Mouse (Mus musculus) ES-Bruce4 (cell line): ENCODE measurements around the gene Rasa3. TPM values are rescaled to one million over a fixed set of nuclear protein-coding genes. Genes with fewer than 3 reads are reported as not detected.

ENCODE experiments used
- H3K27ac ChIP-seq: 2 replicates; pipeline ENCODE4 v1.5.1; 2012; ENCODE audit warnings: low read length, inconsistent platforms; ENCODE audit not compliant: insufficient read depth
- H3K27me3 ChIP-seq: 2 replicates; pipeline ENCODE4 v1.6.1; 2012; ENCODE audit warnings: mild to moderate bottlenecking, low read length, inconsistent platforms; ENCODE audit not compliant: control insufficient read depth, poor library complexity, insufficient read depth, severe bottlenecking
- H3K36me3 ChIP-seq: 2 replicates; pipeline ENCODE4 v1.6.1; 2012; ENCODE audit warnings: inconsistent platforms, mild to moderate bottlenecking, low read length, moderate library complexity; ENCODE audit not compliant: control insufficient read depth, poor library complexity, insufficient read depth, severe bottlenecking
- H3K4me1 ChIP-seq: one replicate; pipeline ENCODE4 v1.8.1; 2011; ENCODE audit warnings: low read length; ENCODE audit not compliant: control insufficient read depth, insufficient read depth
- H3K4me3 ChIP-seq: 2 replicates; pipeline ENCODE4 v1.5.1; 2011; ENCODE audit warnings: low read depth, mild to moderate bottlenecking, low read length
- H3K9ac ChIP-seq: 2 replicates; pipeline ENCODE4 v1.6.1; 2012; ENCODE audit warnings: low read depth, mild to moderate bottlenecking, inconsistent platforms; ENCODE audit not compliant: poor library complexity, severe bottlenecking
- H3K9me3 ChIP-seq: replicated peaks from 2 replicates; pipeline ENCODE4 v1.6.1; 2012; ENCODE audit warnings: mild to moderate bottlenecking, low read length, inconsistent platforms; ENCODE audit not compliant: control insufficient read depth, poor library complexity, insufficient read depth, severe bottlenecking
- CTCF ChIP-seq: IDR thresholded peaks from one replicate; pipeline ENCODE4 v1.8.1; 2011; ENCODE audit warnings: low read depth, low read length
- EP300 ChIP-seq: IDR thresholded peaks from 2 replicates; pipeline ENCODE4 v1.6.1; 2011; ENCODE audit warnings: low read depth, low read length; ENCODE audit not compliant: insufficient read depth
- POLR2A ChIP-seq: IDR thresholded peaks from one replicate; pipeline ENCODE4 v1.8.1; 2011; ENCODE audit warnings: low read length; ENCODE audit not compliant: insufficient read depth
- polyA plus RNA-seq: library from polyadenylated mRNA; stranded (reverse); fragments of >200 nt; gene quantifications from 2 replicates; pipeline ENCODE4 v1.2.4, GENCODE M21; 2011; ENCODE audit warnings: low read depth; ENCODE audit not compliant: missing spikeins, insufficient read depth, insufficient read length

The Rasa3 gene
- polyA plus RNA-seq, 1 experiment: 14.5 TPM

DNA sequence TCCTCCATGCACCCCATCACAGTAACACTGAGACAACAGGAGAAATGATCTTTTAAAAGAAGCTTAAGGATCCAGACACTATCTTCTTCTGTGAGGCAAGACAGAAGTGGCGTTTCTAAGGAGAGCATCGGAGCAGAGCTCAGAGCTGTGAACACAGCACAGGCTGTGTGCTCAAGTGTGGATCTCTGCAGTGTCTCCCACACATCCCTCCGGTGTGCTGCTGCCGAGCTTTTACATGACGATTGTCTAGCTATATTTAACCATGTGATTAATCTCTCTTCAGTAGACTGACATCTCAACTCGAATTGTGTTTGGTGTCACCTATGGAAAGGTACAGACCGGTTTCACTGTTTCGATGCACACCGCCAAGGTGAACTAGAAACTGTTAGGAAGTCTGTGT lies 157.9 kb downstream of the Rasa3 start:
- no peak for TF ChIP-seq CTCF
- H3K9me3 ChIP-seq: no peaks in the 10 kb centered on the region
- H3K27ac ChIP-seq: no peak overlapping the region
- no peaks in the 10 kb centered on the region for H3K36me3 ChIP-seq
- H3K4me1 ChIP-seq: no peaks in the 10 kb centered on the region
- H3K9ac ChIP-seq: no peak overlapping the region
- H3K4me3 ChIP-seq: no peak overlapping the region
- H3K27me3 ChIP-seq: no peaks in the 10 kb centered on the region

DNA sequence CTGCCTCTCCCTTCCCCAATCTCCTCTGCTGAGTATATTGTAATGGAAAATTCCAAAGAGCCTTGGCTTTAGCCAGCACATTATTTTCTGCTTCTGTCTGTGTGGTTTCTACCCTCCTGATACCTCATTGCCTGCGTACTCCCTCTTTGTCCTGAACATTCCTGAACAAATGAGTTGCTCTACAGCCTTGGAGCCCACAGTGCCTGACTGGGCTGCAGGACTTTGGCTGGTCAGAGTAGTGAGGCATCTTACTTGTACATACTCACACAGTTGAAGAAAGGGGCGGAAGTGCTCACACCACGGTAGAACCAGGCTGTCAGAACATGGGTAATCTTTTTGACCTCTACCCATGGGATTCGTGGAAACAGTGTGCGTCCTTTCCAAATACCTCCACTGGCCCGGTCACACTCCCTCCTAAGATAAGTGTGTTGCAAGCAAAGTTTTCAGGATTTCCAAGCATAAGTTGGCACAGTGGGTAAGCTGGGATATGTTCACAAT lies 160.1 kb downstream of the Rasa3 start:
- H3K9me3 ChIP-seq: no peaks in the 10 kb centered on the region
- no peaks in the 10 kb centered on the region for H3K4me1 ChIP-seq
- no peaks in the 10 kb centered on the region for H3K27me3 ChIP-seq
- no peak overlapping the region for H3K4me3 ChIP-seq
- no peak overlapping the region for H3K27ac ChIP-seq
- H3K36me3 ChIP-seq: no peaks in the 10 kb centered on the region
- H3K9ac ChIP-seq: no peak overlapping the region
- TF ChIP-seq POLR2A: no peak
- no peak for TF ChIP-seq EP300
- TF ChIP-seq CTCF: no peak

Other genes starting within 250 kb of the Rasa3 start
- not detected in 2 replicates for gene Tmem255b, start 242.4 kb downstream of the Rasa3 start, polyA plus RNA-seq
- 14.9 and 17.2 TPM in 2 replicates for gene Gas6, start 183.1 kb downstream of the Rasa3 start, polyA plus RNA-seq
- gene 1700029H14Rik, start 115.1 kb downstream of the Rasa3 start, polyA plus RNA-seq: not detected in 2 replicates
- gene Cfap97d2, start 28.3 kb upstream of the Rasa3 start, polyA plus RNA-seq: not detected in 2 replicates
- 80.5 and 84.7 TPM in 2 replicates for gene Cdc16, start 80.1 kb upstream of the Rasa3 start, polyA plus RNA-seq
- gene Upf3a, start 108.0 kb upstream of the Rasa3 start, polyA plus RNA-seq: 23.1 and 24.4 TPM in 2 replicates
- gene AF366264, start 160.8 kb upstream of the Rasa3 start, polyA plus RNA-seq: 0.28 TPM in 1 of 2 replicates, not detected in the other
- 34.5 and 35.6 TPM in 2 replicates for gene Champ1, start 192.0 kb upstream of the Rasa3 start, polyA plus RNA-seq
- 34.9 and 39.3 TPM in 2 replicates for gene Coprs, start 212.7 kb upstream of the Rasa3 start, polyA plus RNA-seq